Mouse (Mus musculus): Measurements from ENCODE around the gene Tnfaip8l1. TPM values are rescaled to one million over a fixed set of nuclear protein-coding genes. Genes with fewer than 3 reads are reported as not detected.

Gene Tnfaip8l1
- polyA plus RNA-seq, 1 experiment, result 1.7 TPM

DNA sequence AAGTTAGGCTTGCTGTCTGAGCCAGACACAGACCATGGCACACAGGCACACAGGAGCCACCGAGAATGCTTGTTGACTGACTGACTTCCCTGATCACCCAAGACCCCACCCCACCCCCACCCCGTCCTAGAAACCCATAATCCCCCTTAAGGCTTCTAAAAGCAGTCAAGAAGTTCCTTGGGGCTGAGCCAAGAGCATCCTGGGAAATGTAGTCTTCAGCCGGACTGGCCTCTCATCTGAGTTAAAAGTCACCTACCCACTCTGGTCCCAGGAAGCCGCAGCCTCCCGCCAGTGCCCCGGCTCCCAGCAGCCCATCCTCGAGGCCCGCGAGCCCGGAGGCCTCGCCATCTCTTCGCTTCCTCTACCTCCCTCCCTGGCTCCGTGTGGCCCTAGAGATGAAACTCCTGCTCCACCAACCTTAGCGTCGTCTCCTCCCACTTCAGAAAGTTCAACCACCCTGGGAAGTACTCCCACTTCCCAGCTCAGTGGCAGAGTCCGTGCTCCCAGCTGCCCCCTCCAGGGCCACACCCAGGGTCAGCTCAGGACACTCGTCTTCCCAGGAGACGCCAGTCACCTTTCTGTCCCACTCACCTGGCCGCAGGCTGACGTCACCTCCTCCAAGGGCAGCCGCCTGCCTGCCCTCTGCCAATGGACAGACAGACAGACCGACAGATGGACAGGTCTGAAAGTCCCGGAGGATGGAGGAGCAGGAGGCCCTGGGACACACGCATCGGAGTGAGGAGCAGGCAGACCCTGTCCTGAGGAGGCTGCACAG lies 24.3 kb upstream of the Tnfaip8l1 start:
- no peak for DNase-seq (ENCODE audit: low spot score)

DNA sequence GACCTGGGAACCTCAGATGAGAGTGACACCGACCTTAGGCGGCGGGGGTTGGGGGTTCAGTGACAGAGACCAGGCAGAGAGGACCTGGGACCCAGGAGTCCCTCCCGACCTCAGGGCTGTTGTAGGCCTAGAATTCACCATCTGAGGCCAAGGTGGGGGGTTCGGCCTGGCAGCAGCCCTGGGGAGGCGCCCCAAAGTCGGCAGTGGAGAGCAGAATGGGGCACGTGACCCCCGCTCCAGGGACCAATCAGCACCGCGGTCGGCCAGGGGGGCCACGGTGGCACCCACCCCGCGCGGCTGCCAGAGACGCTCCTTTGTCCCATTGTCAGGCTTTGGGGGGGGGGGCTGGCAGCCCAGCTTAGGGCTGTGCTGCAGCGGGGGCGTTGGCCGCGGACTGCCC lies 22.9 kb upstream of the Tnfaip8l1 start:
- DNase-seq (ENCODE audit: low spot score), result no peak

DNA sequence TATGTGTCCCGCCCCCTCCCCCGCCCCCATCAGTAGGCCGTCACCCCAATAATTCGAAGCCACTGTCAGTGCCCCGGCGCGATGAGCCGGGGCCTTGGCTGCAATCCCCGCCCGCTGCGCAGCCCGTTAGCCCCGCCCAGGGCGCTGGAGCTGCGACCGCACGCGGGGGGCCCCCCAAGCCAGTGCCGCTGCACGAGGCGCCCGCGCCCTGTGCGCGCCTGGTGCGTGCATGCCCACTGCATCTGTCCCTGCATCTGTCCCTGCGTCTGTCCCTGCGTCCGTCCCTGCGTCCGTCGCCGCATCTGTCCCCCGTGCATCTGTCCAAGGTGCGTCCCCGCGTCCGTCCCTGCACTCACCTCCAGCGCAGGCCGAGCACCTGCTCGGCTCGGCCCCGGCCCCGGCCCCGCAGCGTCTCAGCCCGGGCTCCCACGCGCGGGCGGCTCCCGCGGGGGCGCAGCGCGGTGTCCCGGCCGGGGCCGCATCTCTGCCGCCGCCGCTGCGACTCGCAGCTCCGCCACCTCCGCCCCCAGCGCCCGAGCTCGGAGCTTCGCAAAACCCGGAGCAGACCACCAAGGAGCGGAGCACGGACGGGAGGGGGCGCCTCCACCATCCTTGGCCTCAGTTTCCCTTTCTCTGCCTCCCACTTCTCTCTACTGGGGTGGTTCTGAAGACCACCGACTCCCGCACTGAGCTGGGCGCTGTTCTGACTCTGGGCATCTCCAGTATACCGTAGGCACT lies 22.2 kb upstream of the Tnfaip8l1 start, which contains the start of gene Sema6b:
Gene Sema6b, minus strand, starts transcription at position 486 of the 738 bp plus-strand sequence.
- DNase-seq (ENCODE audit: low spot score), result no peak

DNA sequence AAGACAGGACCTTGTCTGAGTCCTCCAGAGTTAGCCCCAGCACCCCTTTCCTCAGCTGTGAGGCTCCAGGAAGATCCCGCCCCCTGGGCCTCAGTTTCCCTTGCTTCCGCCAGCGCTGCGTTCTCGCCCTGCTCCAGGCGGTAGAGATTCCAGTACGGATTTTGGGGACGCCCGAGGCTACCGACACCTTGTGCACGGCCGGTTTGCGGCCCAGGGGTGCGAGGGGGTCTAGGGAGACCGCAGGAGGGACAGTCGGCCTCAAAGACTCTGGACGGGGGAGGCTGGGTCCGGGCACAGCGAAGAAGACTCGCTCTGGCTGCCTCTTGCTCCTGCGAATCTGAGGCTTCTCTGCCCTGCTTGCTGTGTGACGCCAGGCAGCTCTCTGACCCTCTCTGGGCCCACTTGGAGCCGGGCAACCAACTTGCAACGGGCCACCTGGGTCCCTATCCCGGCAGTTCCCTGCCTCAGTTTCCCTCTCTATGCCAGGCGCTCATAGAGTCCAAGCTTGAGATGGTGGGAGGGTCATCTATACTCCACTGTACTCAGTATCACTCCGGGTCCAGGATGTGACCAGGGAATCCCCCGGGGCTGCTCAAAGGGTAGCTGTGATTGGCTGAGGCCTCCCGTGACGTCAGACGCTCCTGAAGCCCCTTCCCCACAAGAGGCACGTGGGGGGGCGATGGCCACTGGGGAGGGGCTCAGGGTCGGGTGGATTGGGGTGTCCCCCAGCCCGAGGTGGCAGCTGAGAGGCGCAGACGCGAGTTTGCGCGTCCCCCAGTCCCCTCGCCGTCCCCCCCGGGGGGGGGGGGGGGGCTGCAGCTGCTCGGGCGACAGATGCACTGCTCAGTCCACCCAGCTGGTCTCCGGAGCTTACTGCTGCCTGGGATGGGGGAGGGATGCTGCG lies 20.3 kb upstream of the Tnfaip8l1 start:
- no peak for DNase-seq (ENCODE audit: low spot score)

DNA sequence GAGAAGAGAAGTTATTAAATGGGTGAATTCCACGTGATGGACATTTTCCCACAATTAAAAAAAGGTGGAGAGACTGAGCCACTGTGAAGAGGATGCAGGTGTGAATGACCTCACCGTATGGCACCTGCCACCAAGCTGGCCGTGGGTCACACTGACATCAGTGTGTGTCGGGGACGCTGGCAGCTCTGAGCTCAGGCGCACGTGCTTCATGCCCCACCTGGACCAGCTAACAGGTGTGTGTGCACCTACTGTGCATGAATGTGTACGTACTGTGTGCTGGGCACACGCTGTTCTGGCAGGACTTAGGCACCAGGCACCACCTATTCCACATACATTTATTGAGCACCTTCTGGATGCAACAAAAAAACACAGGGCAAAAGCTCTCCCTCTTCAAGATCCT lies 17.7 kb upstream of the Tnfaip8l1 start:
- no peak for DNase-seq (ENCODE audit: low spot score)

DNA sequence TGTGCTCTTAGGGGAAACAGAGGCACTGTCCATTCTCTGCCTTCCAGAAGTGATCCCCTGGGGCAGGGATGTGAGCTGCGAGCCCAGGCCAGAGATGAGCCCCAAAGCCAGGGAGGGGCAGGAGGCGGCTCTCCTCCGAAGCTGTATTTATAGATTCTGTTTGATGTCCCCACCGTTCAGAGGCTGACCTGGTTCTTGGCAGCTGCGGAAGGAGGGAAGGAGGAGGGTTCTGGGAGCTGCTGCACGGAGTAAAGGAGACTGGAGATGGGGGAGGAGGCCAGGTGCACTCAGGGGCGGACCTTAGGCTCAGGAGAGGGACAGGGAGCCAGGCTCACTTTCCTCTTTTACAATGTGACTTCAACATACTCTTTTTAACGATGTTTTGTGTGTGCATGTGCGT lies 16.1 kb upstream of the Tnfaip8l1 start:
- DNase-seq (ENCODE audit: low spot score), result no peak

DNA sequence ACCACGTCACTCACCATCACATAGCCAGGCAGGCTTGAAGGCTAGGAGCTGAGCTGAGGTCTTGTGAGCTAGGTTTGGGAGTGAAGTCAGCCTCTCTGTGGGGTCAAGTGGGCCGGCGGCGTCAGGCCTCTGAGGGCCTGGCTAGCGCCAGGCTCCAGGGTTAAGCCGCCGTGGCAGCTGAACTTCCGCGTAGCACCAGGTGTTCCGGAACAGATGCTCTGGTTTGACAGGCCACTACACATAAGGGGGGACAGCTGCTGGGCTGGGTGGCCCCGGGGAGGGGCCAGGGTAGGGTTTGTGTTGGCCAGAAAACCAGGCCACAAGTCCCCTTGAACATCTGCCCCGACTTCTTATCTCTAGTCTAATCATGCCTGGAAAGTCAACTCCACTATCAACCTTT lies 14.9 kb upstream of the Tnfaip8l1 start:
- no peak for DNase-seq (ENCODE audit: low spot score)

DNA sequence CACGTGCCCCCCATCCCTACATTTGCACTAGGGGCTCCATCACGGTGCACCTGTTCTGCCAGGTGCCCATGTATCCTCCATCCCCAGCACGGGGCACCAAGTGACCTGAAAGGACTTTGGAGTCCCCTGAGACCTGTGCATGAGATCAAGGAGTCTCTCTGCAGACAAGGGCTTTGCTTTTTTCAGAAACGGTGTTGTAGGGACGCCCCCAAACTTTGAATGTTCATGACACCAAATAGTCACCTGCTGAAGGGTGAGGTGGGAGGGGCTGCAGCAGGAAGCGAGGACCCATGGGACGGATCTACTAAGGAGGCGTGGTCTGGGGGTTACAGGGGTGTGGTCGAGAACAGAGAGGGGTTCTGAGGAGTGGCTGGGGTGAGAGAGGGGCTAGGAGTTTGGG lies 14.0 kb upstream of the Tnfaip8l1 start:
- no peak for DNase-seq (ENCODE audit: low spot score)

DNA sequence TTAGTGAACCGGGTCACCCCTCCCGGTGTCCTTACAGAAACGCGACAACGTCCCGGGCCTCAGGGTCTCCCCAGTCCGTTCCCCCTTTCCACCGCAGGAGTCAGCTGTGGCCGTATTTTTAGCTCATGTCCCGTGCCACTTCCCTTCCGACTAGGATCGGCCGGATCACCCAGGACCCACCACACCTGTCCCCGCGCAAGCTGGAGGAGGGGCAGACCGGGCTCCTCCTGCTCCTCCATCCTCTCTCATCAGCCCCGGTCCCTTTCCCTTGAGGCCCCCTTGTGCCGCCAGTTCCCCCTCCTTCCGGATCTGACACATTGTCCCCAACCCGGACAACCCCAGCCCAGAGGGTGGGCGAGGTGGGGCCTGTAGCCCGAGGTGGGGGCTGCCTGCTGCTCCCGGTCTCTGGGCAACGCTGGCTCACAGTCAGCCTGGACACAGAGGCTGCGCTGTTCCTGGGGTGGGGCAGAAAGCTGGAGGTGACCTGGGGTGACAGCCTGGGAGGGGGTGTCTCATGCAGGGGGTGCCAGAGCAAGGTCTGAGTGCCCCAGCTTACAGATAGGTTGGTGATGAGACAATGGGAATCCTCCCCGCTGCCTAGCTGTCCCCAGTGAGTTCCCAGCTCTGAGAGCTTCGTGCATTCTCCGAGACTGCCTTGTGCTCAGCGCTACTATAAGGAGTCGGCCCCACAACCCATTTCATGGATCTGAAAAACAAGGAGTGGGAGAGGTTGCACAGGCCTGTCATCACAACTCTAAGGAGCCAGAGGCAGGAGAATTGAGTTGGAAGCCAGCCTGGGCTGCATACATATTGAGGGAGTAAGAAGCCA lies 13.3 kb upstream of the Tnfaip8l1 start:
- no peak for DNase-seq (ENCODE audit: low spot score)

DNA sequence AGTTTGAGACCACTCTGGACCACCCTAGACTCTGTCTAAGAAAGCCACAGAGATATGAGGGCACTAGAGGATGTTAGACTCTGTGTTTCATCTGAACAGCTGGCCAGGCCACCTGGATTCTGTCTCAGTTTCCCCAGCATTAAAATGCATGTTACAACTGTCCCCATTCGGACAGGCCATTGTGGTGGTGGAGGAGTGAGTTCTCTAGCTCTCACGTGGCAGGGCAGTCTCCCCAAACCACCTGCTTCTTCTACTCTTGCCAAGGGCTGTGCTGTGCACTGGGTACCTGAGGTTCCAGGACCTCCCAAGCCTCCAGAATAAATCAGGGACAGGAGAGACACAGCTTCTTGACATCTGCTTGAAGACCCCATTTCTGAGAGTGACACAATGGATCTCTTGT lies 12.4 kb upstream of the Tnfaip8l1 start:
- no peak for DNase-seq (ENCODE audit: low spot score)

DNA sequence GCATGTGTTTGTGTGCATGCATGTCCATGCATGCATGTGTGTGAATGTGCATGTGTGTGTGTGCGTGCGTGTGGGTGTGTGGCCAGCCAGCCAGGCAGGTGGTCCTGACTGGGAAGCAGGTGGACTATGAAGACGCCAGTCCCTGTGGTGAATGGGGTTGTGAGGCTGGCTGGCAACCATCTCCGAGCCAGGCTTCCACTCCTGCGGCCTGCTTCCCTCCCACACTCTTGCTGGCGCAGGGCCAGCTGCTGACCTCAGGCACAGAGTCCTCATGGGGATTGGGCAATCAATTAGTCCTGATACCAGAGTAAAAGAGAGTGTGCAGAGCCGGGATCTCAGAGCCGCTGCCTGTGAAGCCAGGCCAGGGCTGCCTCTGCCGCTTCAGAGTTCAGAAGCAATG lies 8.6 kb upstream of the Tnfaip8l1 start:
- no peak for DNase-seq (ENCODE audit: low spot score)

DNA sequence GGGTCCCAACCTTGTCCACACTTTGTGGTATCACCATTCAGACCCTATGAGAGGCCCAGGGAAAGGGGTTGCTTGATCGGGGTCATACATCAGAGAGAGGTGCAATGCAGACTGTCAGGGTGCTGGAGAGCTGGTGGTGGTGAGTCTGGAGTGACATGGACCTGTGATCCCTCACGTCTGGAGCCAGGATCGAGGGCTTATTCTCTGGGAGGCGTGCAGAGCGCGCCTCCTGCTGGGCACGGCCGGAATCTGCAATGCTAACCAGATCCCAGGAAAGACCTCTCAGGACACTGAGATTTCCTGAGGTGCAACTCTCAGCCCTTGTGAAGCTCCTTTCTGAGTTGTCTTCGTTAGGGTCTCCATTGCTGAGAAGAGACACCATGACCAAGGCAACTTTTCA lies 2.5 kb upstream of the Tnfaip8l1 start:
- no peak for DNase-seq (ENCODE audit: low spot score)

DNA sequence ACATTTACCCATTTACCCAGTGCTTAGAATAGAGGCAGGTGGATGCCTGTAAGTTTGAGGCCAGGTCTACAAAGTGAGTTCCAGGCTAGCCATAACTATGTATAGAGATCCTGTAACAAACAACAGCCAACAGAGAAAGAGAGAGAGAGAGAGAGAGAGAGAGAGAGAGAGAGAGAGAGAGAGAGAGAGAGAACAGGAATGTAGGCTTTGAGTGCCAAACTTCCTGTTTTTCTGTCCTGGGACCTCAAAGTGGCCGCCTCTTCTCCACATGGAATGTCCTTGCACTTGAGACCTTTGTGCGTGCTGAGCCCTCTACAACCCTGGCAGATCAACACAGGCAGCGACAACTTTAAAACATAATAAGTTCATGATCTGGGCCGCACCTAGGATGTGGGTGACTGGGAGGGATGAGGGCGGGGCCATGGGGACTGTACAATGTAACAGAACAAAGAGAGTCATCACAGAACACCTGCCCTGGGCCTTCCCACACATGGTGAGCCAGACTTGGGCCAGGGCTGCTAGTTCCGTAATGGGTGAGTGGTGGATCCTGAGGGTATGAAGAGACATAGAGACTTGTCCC lies 1.3 kb downstream of the Tnfaip8l1 start:
- no peak for DNase-seq (ENCODE audit: low spot score)

DNA sequence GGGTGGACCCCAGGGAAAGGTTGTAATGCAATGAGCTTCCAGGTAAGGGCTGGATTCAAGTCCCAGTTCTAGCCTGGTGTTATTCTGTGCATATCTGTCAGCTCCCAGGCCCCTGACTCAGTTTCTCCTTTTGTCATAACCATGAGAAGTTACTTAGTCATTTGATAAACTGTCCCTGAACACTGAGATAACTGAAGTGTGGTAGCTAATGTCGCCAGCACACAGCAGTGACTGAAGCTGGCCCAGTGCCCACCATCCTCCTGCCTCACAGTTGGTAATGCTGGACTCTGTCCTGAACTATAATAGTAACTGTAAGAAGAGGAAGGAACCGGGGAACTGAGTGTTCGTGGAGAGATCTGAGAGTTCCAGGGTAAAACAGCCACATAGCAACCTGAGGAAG lies 2.2 kb downstream of the Tnfaip8l1 start:
- DNase-seq (ENCODE audit: low spot score), result no peak

DNA sequence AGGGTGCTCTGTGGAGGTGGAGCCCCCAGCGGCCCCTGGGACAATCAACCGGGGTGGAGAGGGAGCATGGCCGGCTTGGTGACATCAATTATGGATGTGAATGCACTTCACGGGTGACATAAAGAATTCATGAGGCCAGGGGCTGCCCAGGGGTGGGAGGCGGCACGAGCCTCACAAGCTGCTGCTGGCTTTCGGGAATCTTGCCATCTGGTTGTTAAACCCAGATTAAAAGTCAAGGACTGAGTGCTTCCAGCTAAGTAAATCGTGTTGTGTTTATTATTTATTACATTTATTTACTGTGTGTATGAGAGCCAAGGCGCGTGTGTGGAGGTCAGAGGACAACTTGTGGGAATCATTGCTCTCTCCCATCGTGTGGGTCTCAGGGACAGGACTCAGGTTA lies 3.4 kb downstream of the Tnfaip8l1 start:
- no peak for DNase-seq (ENCODE audit: low spot score)

DNA sequence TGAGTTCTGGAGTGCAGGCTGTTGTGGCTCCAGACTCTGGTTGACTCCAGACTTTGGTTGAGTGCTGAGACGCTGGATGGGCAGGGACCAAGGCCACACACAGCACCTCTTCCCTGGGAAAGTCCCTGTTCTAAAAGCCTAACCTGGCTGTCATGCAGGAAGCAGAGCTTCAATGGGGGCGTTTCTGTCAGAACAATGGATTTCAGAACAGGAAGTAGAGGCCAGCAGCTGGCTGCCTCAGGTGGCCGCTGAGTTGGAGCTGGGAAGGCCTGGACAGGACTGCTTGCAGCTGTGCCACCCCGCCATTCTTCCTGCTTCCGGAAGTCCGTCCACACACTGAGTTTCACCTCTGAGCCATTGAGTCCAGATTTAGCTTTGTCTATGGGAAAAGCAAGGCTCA lies 7.6 kb downstream of the Tnfaip8l1 start:
- no peak for DNase-seq (ENCODE audit: low spot score)

DNA sequence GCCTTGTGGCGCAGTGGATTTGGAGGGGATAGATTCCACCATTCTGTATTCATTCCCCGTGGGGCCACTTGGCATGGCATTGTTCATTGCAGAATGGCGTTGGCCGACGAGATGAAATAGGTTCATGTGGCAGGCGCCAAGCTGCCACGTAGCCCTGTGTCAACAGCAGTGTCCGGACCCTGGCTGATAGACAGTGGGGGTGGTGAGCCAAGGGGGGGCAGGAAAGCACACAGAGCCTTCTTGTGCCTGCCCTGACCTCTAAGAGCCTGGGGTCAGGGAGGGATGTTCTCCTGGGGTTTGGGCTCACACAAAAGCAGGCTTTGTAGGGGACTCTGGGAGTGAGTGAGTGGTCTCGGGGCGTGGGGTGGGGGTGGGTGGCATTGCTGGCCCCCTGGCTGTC lies 8.4 kb downstream of the Tnfaip8l1 start:
- no peak for DNase-seq (ENCODE audit: low spot score)

DNA sequence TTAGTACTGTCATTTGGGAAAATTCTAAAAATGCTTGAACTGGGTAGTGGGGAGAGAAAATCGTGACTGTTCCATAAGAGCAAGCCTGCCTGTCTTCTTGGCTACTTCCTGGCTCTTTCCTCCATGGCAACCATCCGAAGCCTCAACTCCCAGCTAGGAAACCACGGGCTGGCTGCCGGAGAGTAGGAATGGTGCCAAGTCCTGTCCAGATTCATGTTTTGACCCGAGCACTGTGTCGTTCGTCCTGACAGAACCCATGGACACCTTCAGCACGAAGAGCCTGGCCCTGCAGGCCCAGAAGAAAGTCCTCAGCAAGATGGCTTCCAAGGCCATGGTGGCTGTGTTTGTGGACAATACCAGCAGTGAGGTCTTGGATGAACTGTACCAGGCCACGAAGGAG lies 9.2 kb downstream of the Tnfaip8l1 start:
- DNase-seq (ENCODE audit: low spot score), result no peak

DNA sequence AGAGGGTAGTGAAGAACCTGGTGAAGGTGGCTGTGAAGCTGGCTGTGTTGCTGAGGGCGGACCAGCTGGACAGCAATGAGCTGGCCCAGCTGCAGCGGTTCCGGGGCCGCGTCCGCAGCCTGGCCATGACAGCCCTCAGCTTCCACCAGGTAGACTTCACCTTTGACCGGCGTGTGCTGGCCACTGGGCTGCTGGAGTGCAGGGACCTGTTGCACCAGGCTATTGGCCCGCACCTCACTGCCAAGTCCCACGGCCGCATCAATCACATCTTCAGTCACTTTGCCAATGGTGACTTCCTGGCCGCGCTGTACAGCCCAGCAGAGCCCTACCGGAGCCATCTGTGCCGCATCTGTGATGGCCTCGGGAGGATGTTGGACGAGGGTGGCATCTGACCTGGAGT lies 9.6 kb downstream of the Tnfaip8l1 start:
- DNase-seq (ENCODE audit: low spot score), result no peak

DNA sequence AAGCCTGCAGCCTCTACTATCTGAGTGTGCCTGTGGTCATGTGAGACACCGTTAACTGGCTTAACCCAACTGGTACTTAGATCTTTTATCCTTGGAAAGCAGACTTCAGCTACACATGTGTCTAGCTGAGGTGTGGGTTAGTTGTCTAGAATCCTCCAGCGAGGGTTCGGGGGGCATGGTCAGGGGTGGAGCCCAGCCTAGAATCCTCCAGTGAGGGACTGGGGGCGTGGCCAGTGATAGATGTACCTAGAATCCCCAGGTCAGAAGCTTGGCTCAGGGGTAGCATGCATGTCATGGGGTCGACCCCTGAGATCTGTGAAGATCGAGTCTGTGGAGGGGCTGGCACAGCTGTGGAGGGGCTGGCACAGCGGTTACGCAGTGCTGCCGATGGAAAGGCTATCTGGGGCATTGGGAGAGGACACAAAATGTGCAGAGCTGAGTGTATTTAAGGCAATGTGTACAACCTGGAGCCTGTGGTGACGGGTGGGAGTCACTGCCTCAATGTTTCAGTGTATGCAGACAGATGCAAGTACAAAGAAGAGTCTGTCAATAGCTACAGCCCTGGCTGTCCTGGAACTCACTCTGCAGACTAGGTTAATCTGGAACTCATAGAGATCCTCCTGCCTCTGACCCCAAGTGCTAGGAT lies 11.2 kb downstream of the Tnfaip8l1 start:
- no peak for DNase-seq (ENCODE audit: low spot score)

DNA sequence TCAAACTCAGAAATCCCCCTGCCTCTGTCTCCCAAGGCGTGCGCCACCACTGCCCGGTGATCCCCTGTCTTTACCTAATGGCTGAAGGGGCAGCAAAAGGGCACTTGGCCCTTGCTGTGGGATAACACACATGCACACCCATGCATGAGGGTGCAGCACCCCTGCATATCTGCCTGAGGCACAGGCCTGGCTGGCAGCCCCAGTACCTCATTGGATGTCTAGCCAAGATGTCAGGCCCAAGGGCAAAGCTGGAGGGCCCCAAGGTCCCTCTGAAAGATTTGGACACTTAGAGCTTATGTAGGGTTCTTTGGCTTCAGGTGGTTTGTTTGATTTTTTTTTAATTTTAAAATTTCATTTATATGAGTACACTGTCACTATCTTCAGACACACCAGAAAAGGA lies 13.1 kb downstream of the Tnfaip8l1 start:
- no peak for DNase-seq (ENCODE audit: low spot score)

Data from urinary bladder, adult 2 months (tissue).